Mouse (Mus musculus) liver, adult 2 months (tissue): ENCODE results near the gene Gm20509.

Experiments used
- CTCF ChIP-seq: fragments of 200-500 bp; IDR thresholded peaks from 2 replicates; pipeline ENCODE4 v1.5.1; 2011; ENCODE audit warnings: low read depth, low read length, control low read depth
- POLR2A ChIP-seq: fragments of 200-500 bp; IDR thresholded peaks from 2 replicates; pipeline ENCODE4 v1.6.1; 2011; ENCODE audit warnings: low read length, control low read depth; ENCODE audit not compliant: insufficient read depth; ENCODE audit errors: extremely low read depth

DNA sequence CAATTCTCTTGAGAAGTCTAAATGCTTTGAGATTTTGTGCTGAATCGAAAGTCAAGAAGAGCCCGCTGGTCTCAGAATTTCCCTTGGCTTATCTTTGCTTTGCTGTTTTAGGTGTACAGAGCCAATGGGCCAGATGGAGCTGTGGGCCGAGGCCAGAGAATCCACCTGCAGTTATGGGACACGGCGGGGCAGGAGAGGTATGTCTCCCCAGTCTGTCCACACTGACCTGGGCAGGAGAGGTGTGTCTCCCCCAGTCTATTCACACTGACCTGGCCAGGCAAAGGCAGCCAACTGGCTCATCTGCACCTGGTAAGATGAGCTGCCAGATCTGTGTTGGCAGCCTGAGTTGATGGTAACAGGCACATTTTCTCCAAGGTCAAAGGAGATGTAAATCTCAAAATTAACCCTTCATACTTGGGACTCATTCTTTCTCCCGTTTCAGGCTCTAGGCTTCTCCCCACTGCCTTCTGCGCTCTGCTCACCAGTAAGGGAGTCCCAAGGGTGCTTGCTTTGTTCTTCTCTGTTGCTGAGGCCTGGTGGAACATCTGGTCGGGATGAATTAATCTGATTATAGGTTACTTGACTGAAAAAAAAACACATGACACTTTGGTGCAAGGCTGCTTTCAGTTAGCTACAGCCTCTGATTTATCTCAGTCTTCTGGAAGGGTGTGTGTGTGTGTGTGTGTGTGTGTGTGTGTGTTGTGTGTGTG lies 19.8 kb upstream of the Gm20509 start:
- TF ChIP-seq POLR2A, result no peak
- no peak for TF ChIP-seq CTCF
